Mouse (Mus musculus): Measurements from ENCODE around the gene Szt2.

DNA sequence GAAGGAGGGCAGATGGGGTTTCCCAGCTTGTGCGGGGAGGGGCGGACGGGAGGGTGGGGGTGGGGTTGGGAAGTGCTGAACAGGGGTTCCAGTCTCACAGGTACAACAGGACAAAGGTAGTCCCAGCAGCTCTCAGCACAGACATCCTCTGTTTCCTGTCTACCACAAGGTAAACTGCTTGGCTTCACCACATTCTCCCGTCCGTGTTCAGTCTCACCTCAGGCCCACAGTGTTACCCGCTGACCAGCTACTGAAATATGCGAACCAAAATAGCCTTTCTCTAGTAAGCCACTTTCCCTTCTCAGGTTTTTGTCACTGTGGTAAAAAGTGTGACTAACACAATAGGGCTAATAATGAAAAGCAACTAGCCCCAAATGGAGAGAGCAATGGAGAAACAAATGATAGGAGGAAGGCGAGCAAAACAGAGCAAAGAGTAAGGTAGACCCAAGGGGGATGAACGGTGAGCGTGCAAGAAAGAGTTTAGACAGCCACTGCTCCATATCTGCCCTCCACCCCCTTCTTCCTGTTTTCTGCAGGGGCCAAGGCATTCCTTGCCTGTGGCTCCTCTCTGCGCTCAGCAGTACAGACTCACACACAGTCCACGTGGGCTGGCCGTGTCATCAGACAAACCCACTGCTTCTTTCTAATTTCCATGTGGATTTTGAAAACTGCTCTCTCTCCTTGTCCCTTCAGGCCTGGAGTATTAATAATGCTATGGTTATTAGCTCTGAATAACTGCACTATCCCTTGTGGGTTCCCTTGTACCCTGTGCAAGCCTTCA lies 61.4 kb downstream of the Szt2 start:
- TF ChIP-seq CTCF (IDR thresholded peaks at IDR 0.05; ENCODE audit: low read depth, low read length) (no peak), GATA1 (IDR thresholded peaks at IDR 0.05; ENCODE audit: borderline replicate concordance, low read length) (no peak)

Data from G1E (cell line).